Mouse (Mus musculus): ENCODE results near the gene Mmd2. TPM values are rescaled to one million over a fixed set of nuclear protein-coding genes. Genes with fewer than 3 reads are reported as not detected.
A peak's percentile ranks its signal among the peaks of the same experiment; 100 is the strongest.

Gene Mmd2
- polyA plus RNA-seq, 1 experiment, result 0.18 TPM

GRCm38 (mm10) chr5:142564606-142565005 lies 44.0 kb downstream of the Mmd2 start:
- 85% methylated on average over 1 of the region's 1 CpGs for WGBS
- Histone ChIP-seq H3K4me3 (ENCODE audit: extremely low read depth, insufficient read depth, insufficient read length) (no peak overlapping the region), H3K4me1 (ENCODE audit: control insufficient read depth, insufficient read depth, insufficient read length) (no peaks in the 10 kb centered on the region), H3K27me3 (ENCODE audit: control insufficient read depth, insufficient read depth, low read length) (no peaks in the 10 kb centered on the region), H3K36me3 (ENCODE audit: control insufficient read depth, insufficient read depth, low read length) (no peaks in the 10 kb centered on the region), H3K27ac (ENCODE audit: insufficient read depth, low read length) (no peak overlapping the region)
- TF ChIP-seq POLR2A (IDR thresholded peaks at IDR 0.05; ENCODE audit: low read depth, low read length) (no peak), CTCF (IDR thresholded peaks at IDR 0.05; ENCODE audit: extremely low read depth, insufficient read depth, insufficient read length, insufficient replicate concordance) (no peak)
- DNase-seq (ENCODE audit: low read depth in 1 of 2, low spot score in 2 of 2), result no peak

DNA sequence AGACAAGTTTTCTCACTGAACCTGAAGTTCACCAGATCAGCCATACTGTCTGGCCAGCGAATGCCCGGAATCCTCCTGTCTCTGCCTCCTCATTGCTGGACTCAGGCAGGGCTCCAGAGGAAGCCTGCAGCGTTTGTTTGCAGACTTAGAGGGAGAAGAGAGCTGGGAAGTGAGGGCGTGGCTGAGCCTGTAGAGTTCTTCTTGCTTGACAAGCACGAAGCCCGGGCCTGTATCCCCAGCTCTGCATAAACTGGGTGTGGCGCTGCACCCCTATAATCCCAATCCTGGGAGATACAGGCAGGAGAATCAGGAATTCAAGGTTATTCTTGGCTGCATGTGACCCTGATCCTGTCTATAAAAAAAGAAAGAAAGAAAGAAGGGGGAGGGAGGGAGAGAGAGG lies 48.3 kb downstream of the Mmd2 start:
- Histone ChIP-seq H3K27ac (ENCODE audit: insufficient read depth, low read length) (no peak overlapping the region), H3K4me3 (ENCODE audit: extremely low read depth, insufficient read depth, insufficient read length) (no peak overlapping the region), H3K27me3 (ENCODE audit: control insufficient read depth, insufficient read depth, low read length) (no peaks in the 10 kb centered on the region), H3K36me3 (ENCODE audit: control insufficient read depth, insufficient read depth, low read length) (no peaks in the 10 kb centered on the region), H3K4me1 (ENCODE audit: control insufficient read depth, insufficient read depth, insufficient read length) (no peaks in the 10 kb centered on the region)
- DNase-seq (ENCODE audit: low read depth in 1 of 2, low spot score in 2 of 2), result no peak
- no peak for TF ChIP-seq CTCF (IDR thresholded peaks at IDR 0.05; ENCODE audit: extremely low read depth, insufficient read depth, insufficient read length, insufficient replicate concordance)
- TF ChIP-seq POLR2A (IDR thresholded peaks at IDR 0.05; ENCODE audit: low read depth, low read length), result no peak
- WGBS, result 67% methylated on average over 7 of the region's 7 CpGs

DNA sequence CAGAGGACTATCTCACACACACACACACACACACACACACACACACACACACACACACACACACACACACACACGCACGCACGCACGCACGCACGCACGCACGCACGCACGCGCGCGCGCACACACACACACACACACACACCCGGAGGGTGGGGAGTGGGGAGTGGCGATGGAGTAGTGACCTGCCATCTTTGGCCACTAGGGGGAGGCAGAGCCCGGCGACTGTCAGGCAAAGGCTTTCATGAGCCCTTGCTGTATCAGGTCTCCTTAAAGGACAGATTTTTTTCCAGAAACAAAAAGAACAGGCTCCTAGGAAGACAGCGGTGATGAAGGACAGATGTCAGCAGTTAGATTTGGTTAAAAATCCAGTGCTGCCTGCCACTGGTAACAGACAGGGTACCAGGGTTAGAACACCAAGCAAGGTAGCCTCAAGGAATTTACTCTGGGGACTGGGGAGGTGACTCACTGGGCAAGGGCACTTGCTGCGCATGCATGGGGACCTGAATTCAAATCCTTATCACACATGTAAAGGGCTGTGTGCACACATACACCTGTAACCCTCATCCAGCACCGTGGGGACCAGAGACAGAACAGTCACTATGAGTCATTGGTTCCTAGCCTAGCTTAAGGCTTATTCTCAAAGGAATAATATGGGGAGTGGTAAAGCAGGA lies 51.1 kb downstream of the Mmd2 start:
- TF ChIP-seq POLR2A (IDR thresholded peaks at IDR 0.05; ENCODE audit: low read depth, low read length), result no peak
- peak; percentile 62; the same call in 1 of the 2 replicates for TF ChIP-seq CTCF (IDR thresholded peaks at IDR 0.05; ENCODE audit: extremely low read depth, insufficient read depth, insufficient read length, insufficient replicate concordance)
- Histone ChIP-seq H3K4me1 (ENCODE audit: control insufficient read depth, insufficient read depth, insufficient read length) (no peaks in the 10 kb centered on the region), H3K27ac (ENCODE audit: insufficient read depth, low read length) (no peak overlapping the region), H3K4me3 (ENCODE audit: extremely low read depth, insufficient read depth, insufficient read length) (no peak overlapping the region), H3K27me3 (ENCODE audit: control insufficient read depth, insufficient read depth, low read length) (no peaks in the 10 kb centered on the region), H3K36me3 (ENCODE audit: control insufficient read depth, insufficient read depth, low read length) (no peaks in the 10 kb centered on the region)
- peak in 1 of 2 experiments; percentile 37 for DNase-seq (ENCODE audit: low read depth in 1 of 2, low spot score in 2 of 2)
- WGBS, result 56% methylated on average over 21 of the region's 21 CpGs

DNA sequence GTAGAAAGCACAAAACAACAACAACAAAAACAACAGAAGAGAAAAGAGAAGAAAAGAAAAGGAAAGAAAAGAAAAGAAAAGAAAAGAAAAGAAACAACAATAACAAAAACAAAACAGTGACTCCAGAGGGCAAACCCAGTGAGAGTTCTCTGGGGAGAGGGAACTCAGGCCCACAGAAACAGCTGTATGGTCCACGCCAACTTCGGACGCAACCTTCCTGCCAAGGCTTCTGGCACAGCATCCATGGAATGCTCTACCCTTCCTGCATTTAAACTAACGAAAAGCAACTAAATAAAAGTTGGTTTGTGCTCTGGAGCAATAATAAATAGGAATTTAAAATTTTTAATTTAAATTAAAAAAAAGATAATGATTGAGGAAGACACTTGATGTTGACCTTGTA lies 51.9 kb downstream of the Mmd2 start:
- Histone ChIP-seq H3K4me1 (ENCODE audit: control insufficient read depth, insufficient read depth, insufficient read length) (no peaks in the 10 kb centered on the region), H3K27me3 (ENCODE audit: control insufficient read depth, insufficient read depth, low read length) (no peaks in the 10 kb centered on the region; the same call in 1 of the 2 replicates), H3K4me3 (ENCODE audit: extremely low read depth, insufficient read depth, insufficient read length) (no peak overlapping the region), H3K36me3 (ENCODE audit: control insufficient read depth, insufficient read depth, low read length) (no peaks in the 10 kb centered on the region), H3K27ac (ENCODE audit: insufficient read depth, low read length) (no peak overlapping the region)
- DNase-seq (ENCODE audit: low read depth in 1 of 2, low spot score in 2 of 2), result no peak
- 94% methylated on average over 4 of the region's 4 CpGs for WGBS
- TF ChIP-seq CTCF (IDR thresholded peaks at IDR 0.05; ENCODE audit: extremely low read depth, insufficient read depth, insufficient read length, insufficient replicate concordance) (no peak), POLR2A (IDR thresholded peaks at IDR 0.05; ENCODE audit: low read depth, low read length) (no peak)

DNA sequence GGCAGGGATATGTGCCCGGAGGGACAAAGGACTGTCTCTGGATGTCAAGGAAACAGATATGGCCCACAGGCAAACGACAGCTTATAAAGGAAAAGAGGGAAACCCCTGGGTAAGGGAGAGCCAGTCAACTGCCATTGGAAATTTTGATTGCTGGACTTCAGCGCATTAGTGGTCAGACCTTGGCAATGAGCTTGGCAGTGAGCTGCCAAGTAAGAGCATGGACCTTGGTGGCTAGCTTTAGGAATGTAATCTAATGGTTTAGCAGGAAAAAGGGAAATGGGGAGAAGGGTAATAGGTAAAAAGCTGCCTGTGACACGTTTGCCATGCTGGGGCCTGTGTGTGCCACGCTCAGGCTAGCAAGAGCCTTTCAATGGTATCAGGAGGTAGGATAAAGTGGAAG lies 52.7 kb downstream of the Mmd2 start:
- no peak for TF ChIP-seq POLR2A (IDR thresholded peaks at IDR 0.05; ENCODE audit: low read depth, low read length)
- TF ChIP-seq CTCF (IDR thresholded peaks at IDR 0.05; ENCODE audit: extremely low read depth, insufficient read depth, insufficient read length, insufficient replicate concordance), result no peak
- Histone ChIP-seq H3K4me1 (ENCODE audit: control insufficient read depth, insufficient read depth, insufficient read length) (peaks cover 1% of the 10 kb centered on the region; the same call in 1 of the 2 replicates), H3K27me3 (ENCODE audit: control insufficient read depth, insufficient read depth, low read length) (peaks cover 4% of the 10 kb centered on the region), H3K4me3 (ENCODE audit: extremely low read depth, insufficient read depth, insufficient read length) (no peak overlapping the region), H3K36me3 (ENCODE audit: control insufficient read depth, insufficient read depth, low read length) (no peaks in the 10 kb centered on the region), H3K27ac (ENCODE audit: insufficient read depth, low read length) (no peak overlapping the region)
- no peak for DNase-seq (ENCODE audit: low read depth in 1 of 2, low spot score in 2 of 2)
- WGBS, result 69% methylated on average over 5 of the region's 5 CpGs

DNA sequence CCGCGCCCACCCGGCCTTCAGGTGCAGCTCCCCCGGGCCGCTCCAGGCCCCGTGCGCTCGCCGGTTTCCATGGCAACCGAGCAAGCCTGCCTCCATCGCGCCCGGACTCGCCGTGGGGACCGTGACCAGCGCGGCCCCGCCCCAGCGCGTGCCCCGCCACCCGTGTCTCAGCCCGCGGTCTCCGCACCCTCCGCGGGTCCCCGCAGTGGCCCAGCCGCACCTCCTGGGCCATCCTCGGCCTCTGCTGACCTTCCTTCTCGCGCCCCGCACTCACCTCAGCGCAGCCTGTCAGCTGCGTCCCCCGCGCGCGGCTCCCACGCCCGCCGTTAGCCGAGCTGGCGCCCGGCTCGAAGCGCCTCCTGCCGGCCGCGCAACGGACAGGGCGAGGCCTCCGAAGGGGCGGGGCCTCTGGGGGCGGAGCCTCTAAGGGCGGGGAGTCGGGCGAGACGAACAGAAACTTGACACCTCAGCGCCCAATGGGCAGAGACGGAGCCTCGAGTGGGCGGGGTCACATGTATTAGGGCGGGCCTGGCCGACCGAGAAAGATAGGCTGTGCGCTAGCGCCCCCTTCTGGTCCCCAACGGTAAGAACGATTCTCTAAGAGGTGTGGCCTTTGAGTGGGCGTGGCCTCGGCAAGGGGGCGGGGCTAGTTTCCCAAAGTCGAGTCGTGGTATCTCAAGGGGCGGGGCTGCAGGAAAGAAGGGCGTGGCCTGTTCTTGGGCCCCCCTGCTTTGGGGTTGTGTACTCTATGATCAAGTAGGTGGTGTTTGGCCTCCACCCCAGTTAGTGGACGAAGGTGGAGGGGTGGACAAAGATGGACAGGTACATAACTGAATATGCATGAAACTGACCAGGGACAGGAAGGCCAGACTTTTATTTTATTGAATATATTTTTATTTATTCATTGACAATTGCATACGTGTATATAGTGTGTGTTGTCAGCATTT lies 57.6 kb downstream of the Mmd2 start, which contains the start of gene Radil:
Radil (minus strand) TSS at position 393 of the 947 bp plus-strand sequence.
- H3K4me1 ChIP-seq (ENCODE audit: control insufficient read depth, insufficient read depth, insufficient read length), result peaks cover 4% of the 10 kb centered on the region; the same call in 1 of the 2 replicates
- H3K36me3 ChIP-seq (ENCODE audit: control insufficient read depth, insufficient read depth, low read length), result no peaks in the 10 kb centered on the region
- peak within 1 kb of the TSS; percentile 38; the same call in 1 of the 2 replicates for H3K4me3 ChIP-seq (ENCODE audit: extremely low read depth, insufficient read depth, insufficient read length)
- WGBS, result 5% methylated on average over 79 of the region's 80 CpGs
- TF ChIP-seq CTCF (IDR thresholded peaks at IDR 0.05; ENCODE audit: extremely low read depth, insufficient read depth, insufficient read length, insufficient replicate concordance) (0 out of 2 replicates have a peak, but pooled peaks have one; percentile 10), POLR2A (IDR thresholded peaks at IDR 0.05; ENCODE audit: low read depth, low read length) (no peak)
- H3K27ac ChIP-seq (ENCODE audit: insufficient read depth, low read length), result no peak within 1 kb of the TSS
- DNase-seq (ENCODE audit: low read depth in 1 of 2, low spot score in 2 of 2), result peak in 1 of 2 experiments; percentile 30
- peaks cover 8% of the 10 kb centered on the region for H3K27me3 ChIP-seq (ENCODE audit: control insufficient read depth, insufficient read depth, low read length)
